Mouse (Mus musculus): ENCODE measurements around the gene Cfap299.
"Not testable (repeated sequence)": the region's sequence is repeated elsewhere in the genome, so short reads cannot be mapped to it uniquely, and the experiment has no call there.

Cfap299 gene

GRCm38 (mm10) chr5:98328848-98329624 lies at the start of gene Cfap299:
Gene Cfap299, plus strand, starts transcription at chr5:98329304.
- DNase-seq (ENCODE audit: low read depth, low spot score): peak; percentile 78

GRCm38 (mm10) chr5:98281993-98282392 lies 47.1 kb upstream of the Cfap299 start:
- DNase-seq (ENCODE audit: low read depth, low spot score): peak; percentile 44

- DNase-seq (ENCODE audit: low read depth, low spot score): peak; percentile 34
Measured at GRCm38 (mm10) chr5:98283696-98284478, 45.2 kb upstream of the Cfap299 start.

GRCm38 (mm10) chr5:98290642-98291041 lies 38.5 kb upstream of the Cfap299 start:
- no peak for DNase-seq (ENCODE audit: low read depth, low spot score)

GRCm38 (mm10) chr5:98292388-98293048 lies 36.6 kb upstream of the Cfap299 start:
- no peak for DNase-seq (ENCODE audit: low read depth, low spot score)

- DNase-seq (ENCODE audit: low read depth, low spot score): peak; percentile 18
Measured at GRCm38 (mm10) chr5:98293049-98293715, 35.9 kb upstream of the Cfap299 start.

- no peak for DNase-seq (ENCODE audit: low read depth, low spot score)
Measured at GRCm38 (mm10) chr5:98300079-98300478, 29.0 kb upstream of the Cfap299 start.

- no peak for DNase-seq (ENCODE audit: low read depth, low spot score)
Measured at GRCm38 (mm10) chr5:98305673-98306072, 23.4 kb upstream of the Cfap299 start.

- DNase-seq (ENCODE audit: low read depth, low spot score): peak; percentile 59
Measured at GRCm38 (mm10) chr5:98306528-98306927, 22.6 kb upstream of the Cfap299 start.

- DNase-seq (ENCODE audit: low read depth, low spot score): no peak
Measured at GRCm38 (mm10) chr5:98326625-98327024, 2.5 kb upstream of the Cfap299 start.

GRCm38 (mm10) chr5:98343751-98344150 lies 14.6 kb downstream of the Cfap299 start:
- not testable (repeated sequence) for DNase-seq (ENCODE audit: low read depth, low spot score)

- DNase-seq (ENCODE audit: low read depth, low spot score): no peak
Measured at GRCm38 (mm10) chr5:98344581-98344980, 15.5 kb downstream of the Cfap299 start.

GRCm38 (mm10) chr5:98346067-98346466 lies 17.0 kb downstream of the Cfap299 start:
- no peak for DNase-seq (ENCODE audit: low read depth, low spot score)

- peak; percentile 84 for DNase-seq (ENCODE audit: low read depth, low spot score)
Measured at GRCm38 (mm10) chr5:98348605-98349004, 19.5 kb downstream of the Cfap299 start.

GRCm38 (mm10) chr5:98359912-98360311 lies 30.8 kb downstream of the Cfap299 start:
- no peak for DNase-seq (ENCODE audit: low read depth, low spot score)

GRCm38 (mm10) chr5:98360792-98361419 lies 31.8 kb downstream of the Cfap299 start:
- no peak for DNase-seq (ENCODE audit: low read depth, low spot score)

GRCm38 (mm10) chr5:98363428-98363827 lies 34.3 kb downstream of the Cfap299 start:
- DNase-seq (ENCODE audit: low read depth, low spot score): peak; percentile 45

GRCm38 (mm10) chr5:98365340-98365739 lies 36.2 kb downstream of the Cfap299 start:
- no peak for DNase-seq (ENCODE audit: low read depth, low spot score)

- DNase-seq (ENCODE audit: low read depth, low spot score): peak; percentile 23
Measured at GRCm38 (mm10) chr5:98368822-98369221, 39.7 kb downstream of the Cfap299 start.

GRCm38 (mm10) chr5:98369426-98369825 lies 40.3 kb downstream of the Cfap299 start:
- DNase-seq (ENCODE audit: low read depth, low spot score): no peak

Measured in mesoderm, embryonic 11.5 days (tissue).